Mouse (Mus musculus): ENCODE data around the gene Gm3159. TPM values are rescaled to one million over a fixed set of nuclear protein-coding genes. Genes with fewer than 3 reads are reported as not detected.
"Not testable (repeated sequence)": the region's sequence is repeated elsewhere in the genome, so short reads cannot be mapped to it uniquely, and the experiment has no call there.

Gm3159 gene
- polyA plus RNA-seq, 1 experiment from 2014 or later: not detected

DNA sequence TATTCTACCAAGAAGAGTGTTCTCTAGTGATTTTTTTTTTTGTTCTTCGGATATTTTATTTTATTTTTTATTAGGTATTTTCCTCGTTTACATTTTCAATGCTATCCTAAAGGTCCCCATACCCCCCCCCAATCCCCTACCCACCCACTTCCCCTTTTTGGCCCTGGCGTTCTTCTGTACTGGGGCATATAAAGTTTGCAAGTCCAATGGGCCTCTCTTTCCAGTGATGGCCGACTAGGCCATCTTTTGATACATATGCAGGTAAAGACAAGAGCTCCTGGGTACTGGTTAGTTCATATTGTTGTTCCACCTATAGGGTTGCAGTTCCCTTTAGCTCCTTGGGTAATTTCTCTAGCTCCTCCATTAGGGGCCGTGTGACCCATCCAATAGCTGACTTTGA lies 3.9 kb downstream of the Gm3159 start:
- not testable (repeated sequence) for H3K27me3 ChIP-seq (ENCODE audit: control insufficient read depth, insufficient read depth, low read length); H3K9me3 ChIP-seq (ENCODE audit: control insufficient read depth, low read length); H3K27ac ChIP-seq (replicated peaks in 1 of 2; ENCODE audit: control insufficient read depth in 1 of 2, insufficient read depth in 1 of 2, low read depth in 2 of 2, low read length in 2 of 2); ATAC-seq (ENCODE audit: insufficient number of reproducible peaks, insufficient read depth, low FRiP score, low read depth); H3K4me3 ChIP-seq (ENCODE audit: control insufficient read depth in 1 of 2, insufficient read depth in 1 of 2, low read depth in 1 of 2, low read length in 2 of 2); H3K4me2 ChIP-seq (ENCODE audit: low read length); H3K36me3 ChIP-seq (ENCODE audit: control insufficient read depth, insufficient read depth, low read length); H3K4me1 ChIP-seq (ENCODE audit: control insufficient read depth in 2 of 2, insufficient read depth in 2 of 2, low read length in 2 of 2); H3K9ac ChIP-seq (ENCODE audit: low read length)
- 56% methylated on average over 4 of the region's 5 CpGs for WGBS

DNA sequence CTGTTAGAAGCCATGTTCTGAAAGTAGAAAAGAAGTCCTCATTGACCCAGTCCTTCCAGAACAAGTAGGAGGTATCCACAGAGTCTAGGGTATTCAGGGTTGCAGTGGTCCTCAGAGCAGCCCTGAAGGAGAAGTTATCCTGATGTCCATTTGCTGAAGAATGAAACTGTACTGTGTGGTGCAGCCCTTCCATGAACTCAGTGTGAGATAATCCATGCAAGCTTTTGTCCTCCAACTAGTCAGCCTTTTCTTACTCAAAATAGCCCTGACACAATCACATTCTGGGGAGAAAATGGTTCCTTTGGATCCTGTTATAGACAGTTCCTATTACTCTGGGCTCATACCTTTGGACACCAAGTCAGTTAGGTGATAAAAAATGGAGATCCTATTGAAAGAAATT lies 6.5 kb downstream of the Gm3159 start:
- not testable (repeated sequence) for H3K9me3 ChIP-seq (ENCODE audit: control insufficient read depth, low read length); H3K27ac ChIP-seq (replicated peaks in 1 of 2; ENCODE audit: control insufficient read depth in 1 of 2, insufficient read depth in 1 of 2, low read depth in 2 of 2, low read length in 2 of 2); H3K4me3 ChIP-seq (ENCODE audit: control insufficient read depth in 1 of 2, insufficient read depth in 1 of 2, low read depth in 1 of 2, low read length in 2 of 2); ATAC-seq (ENCODE audit: insufficient number of reproducible peaks, insufficient read depth, low FRiP score, low read depth); H3K4me2 ChIP-seq (ENCODE audit: low read length); H3K36me3 ChIP-seq (ENCODE audit: control insufficient read depth, insufficient read depth, low read length); H3K9ac ChIP-seq (ENCODE audit: low read length); H3K4me1 ChIP-seq (ENCODE audit: control insufficient read depth in 2 of 2, insufficient read depth in 2 of 2, low read length in 2 of 2); H3K27me3 ChIP-seq (ENCODE audit: control insufficient read depth, insufficient read depth, low read length)

DNA sequence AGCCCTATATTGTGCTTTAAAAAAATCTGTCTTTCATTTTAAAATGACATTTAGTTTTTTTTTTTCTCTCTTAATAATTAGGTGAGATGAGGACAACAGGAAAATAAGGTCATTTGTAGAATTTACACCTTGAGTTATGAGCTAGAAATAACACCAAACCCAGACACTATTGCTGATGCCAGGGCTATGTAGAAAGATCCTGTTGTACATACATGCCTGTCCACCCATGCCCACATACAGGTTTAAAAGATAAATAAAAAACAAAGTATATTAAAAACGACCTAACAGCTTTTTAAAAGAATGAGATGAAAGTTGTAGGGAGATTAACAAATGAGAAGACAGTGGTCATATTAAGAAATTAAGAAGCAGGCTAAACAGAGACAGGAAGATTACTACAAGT lies 12.6 kb downstream of the Gm3159 start:
- not testable (repeated sequence) for H3K36me3 ChIP-seq (ENCODE audit: control insufficient read depth, insufficient read depth, low read length); H3K27me3 ChIP-seq (ENCODE audit: control insufficient read depth, insufficient read depth, low read length); H3K27ac ChIP-seq (replicated peaks in 1 of 2; ENCODE audit: control insufficient read depth in 1 of 2, insufficient read depth in 1 of 2, low read depth in 2 of 2, low read length in 2 of 2); H3K4me3 ChIP-seq (ENCODE audit: control insufficient read depth in 1 of 2, insufficient read depth in 1 of 2, low read depth in 1 of 2, low read length in 2 of 2); H3K4me2 ChIP-seq (ENCODE audit: low read length); ATAC-seq (ENCODE audit: insufficient number of reproducible peaks, insufficient read depth, low FRiP score, low read depth); H3K4me1 ChIP-seq (ENCODE audit: control insufficient read depth in 2 of 2, insufficient read depth in 2 of 2, low read length in 2 of 2); H3K9ac ChIP-seq (ENCODE audit: low read length); H3K9me3 ChIP-seq (ENCODE audit: control insufficient read depth, low read length)
- WGBS: 38% methylated on average over 1 of the region's 1 CpGs

DNA sequence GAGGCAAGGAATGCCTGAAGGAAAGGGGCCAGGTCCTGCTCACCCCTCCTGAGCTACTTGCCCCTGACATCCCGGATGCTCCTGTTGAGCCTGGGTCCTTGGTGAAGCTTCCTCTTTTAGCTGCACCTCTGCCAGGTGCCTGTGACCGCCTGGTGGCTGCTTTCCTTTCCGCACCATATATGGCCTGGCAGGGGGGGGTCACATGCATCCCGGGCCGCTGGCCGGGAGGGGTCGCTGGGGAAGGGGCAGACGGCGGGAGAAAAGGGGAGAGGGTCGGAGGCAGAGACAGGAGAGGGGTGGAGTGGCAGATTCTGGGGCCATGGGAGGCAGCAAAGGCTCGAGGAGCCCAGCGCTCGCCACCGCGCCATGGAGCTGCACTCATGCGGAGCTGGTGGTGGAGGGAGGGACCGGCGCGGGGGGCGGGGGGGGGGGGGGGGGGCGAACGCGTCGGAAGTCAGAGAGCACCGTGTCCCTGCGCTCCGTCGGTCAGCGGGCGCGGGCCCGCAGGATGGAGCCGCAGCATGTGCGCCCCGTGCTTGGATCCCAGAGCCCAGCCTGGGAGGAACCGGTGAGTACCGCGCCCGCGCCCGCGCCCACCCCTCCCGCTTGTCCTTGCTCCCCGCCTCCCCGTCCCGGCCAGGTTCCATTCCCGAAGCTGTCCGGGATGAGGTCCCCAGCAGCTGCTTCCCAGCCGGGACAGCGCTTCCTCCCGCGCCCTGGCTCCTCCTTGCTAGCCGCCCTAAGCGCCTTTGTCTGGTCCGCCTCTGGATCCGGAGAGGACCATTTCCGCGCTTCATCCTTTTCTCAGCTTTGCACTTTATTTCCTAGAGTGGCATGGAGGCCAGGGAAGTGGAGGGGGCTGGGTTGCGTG lies 17.9 kb downstream of the Gm3159 start, which contains the start of gene Gm3164:
Gene Gm3164 (plus strand): TSS at position 484 of the 871 bp plus-strand sequence.
- not testable (repeated sequence) for H3K27ac ChIP-seq (replicated peaks in 1 of 2; ENCODE audit: control insufficient read depth in 1 of 2, insufficient read depth in 1 of 2, low read depth in 2 of 2, low read length in 2 of 2); H3K9ac ChIP-seq (ENCODE audit: low read length); H3K4me1 ChIP-seq (ENCODE audit: control insufficient read depth in 2 of 2, insufficient read depth in 2 of 2, low read length in 2 of 2); ATAC-seq (ENCODE audit: insufficient number of reproducible peaks, insufficient read depth, low FRiP score, low read depth); H3K9me3 ChIP-seq (ENCODE audit: control insufficient read depth, low read length); H3K36me3 ChIP-seq (ENCODE audit: control insufficient read depth, insufficient read depth, low read length); H3K27me3 ChIP-seq (ENCODE audit: control insufficient read depth, insufficient read depth, low read length)
- WGBS: 2% methylated on average over 25 of the region's 59 CpGs
- Histone ChIP-seq H3K4me3 (ENCODE audit: control insufficient read depth in 1 of 2, insufficient read depth in 1 of 2, low read depth in 1 of 2, low read length in 2 of 2) (peak within 1 kb of the TSS; percentile 21 to 28), H3K4me2 (ENCODE audit: low read length) (peak within 1 kb of the TSS; percentile 57)

DNA sequence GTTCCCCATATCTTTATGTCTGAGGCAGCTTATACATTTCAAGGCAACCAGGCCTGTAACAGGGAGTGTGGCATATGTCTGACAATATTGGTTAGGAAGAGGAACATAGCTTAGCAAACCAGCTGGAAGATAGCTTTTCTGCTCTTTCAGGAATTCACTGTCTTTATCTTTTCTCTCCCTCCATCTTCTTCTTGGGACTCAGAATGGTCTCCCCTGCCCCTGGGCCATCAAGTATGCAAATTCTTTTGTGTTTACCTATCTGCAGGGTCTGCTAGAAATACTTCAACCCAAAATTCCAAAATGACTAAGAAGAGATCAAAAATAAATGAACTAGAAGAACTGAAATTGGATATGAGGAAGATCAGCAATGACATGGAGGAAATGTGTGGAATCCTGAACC lies 33.4 kb downstream of the Gm3159 start, which contains the start of gene Gm3173:
Gene Gm3173 (plus strand): TSS at position 301 of the 400 bp plus-strand sequence.
- H3K27ac ChIP-seq (replicated peaks in 1 of 2; ENCODE audit: control insufficient read depth in 1 of 2, insufficient read depth in 1 of 2, low read depth in 2 of 2, low read length in 2 of 2); H3K4me1 ChIP-seq (ENCODE audit: control insufficient read depth in 2 of 2, insufficient read depth in 2 of 2, low read length in 2 of 2); H3K9me3 ChIP-seq (ENCODE audit: control insufficient read depth, low read length); H3K36me3 ChIP-seq (ENCODE audit: control insufficient read depth, insufficient read depth, low read length); H3K4me3 ChIP-seq (ENCODE audit: control insufficient read depth in 1 of 2, insufficient read depth in 1 of 2, low read depth in 1 of 2, low read length in 2 of 2); H3K27me3 ChIP-seq (ENCODE audit: control insufficient read depth, insufficient read depth, low read length); ATAC-seq (ENCODE audit: insufficient number of reproducible peaks, insufficient read depth, low FRiP score, low read depth); H3K9ac ChIP-seq (ENCODE audit: low read length); H3K4me2 ChIP-seq (ENCODE audit: low read length): not testable (repeated sequence)

Other genes starting within 250 kb of the Gm3159 start
- gene Gm3127, start 232.5 kb upstream of the Gm3159 start, polyA plus RNA-seq (2014; fragmentation: Nextera tagmentation; extraction: Ambion mirVana): not detected in 2 replicates
- gene Gm2974, start 214.9 kb upstream of the Gm3159 start, polyA plus RNA-seq (2014; fragmentation: Nextera tagmentation; extraction: Ambion mirVana): 0.26 and 0.27 TPM in 2 replicates
- not detected in 2 replicates for gene Gm3138, start 147.9 kb upstream of the Gm3159 start, polyA plus RNA-seq (2014; fragmentation: Nextera tagmentation; extraction: Ambion mirVana)
- not detected in 2 replicates for gene Gm3149, start 80.2 kb upstream of the Gm3159 start, polyA plus RNA-seq (2014; fragmentation: Nextera tagmentation; extraction: Ambion mirVana)
- 0.13 and 0.28 TPM in 2 replicates for gene 2610042L04Rik, start 62.8 kb upstream of the Gm3159 start, polyA plus RNA-seq (2014; fragmentation: Nextera tagmentation; extraction: Ambion mirVana)
- gene Gm3164, start 17.9 kb downstream of the Gm3159 start, polyA plus RNA-seq (2014; fragmentation: Nextera tagmentation; extraction: Ambion mirVana): 0.55 TPM in 1 of 2 replicates, not detected in the other
- gene Gm3173, start 33.5 kb downstream of the Gm3159 start, polyA plus RNA-seq (2014; fragmentation: Nextera tagmentation; extraction: Ambion mirVana): not detected in 2 replicates
- gene Gm3182, start 84.2 kb downstream of the Gm3159 start, polyA plus RNA-seq (2014; fragmentation: Nextera tagmentation; extraction: Ambion mirVana): not detected in 2 replicates
- gene Gm3047, start 157.9 kb downstream of the Gm3159 start, polyA plus RNA-seq (2014; fragmentation: Nextera tagmentation; extraction: Ambion mirVana): not detected in 2 replicates
- 0.14 TPM in 1 of 2 replicates, not detected in the other for gene Gm8159, start 234.8 kb downstream of the Gm3159 start, polyA plus RNA-seq (2014; fragmentation: Nextera tagmentation; extraction: Ambion mirVana)